Mouse (Mus musculus): ENCODE results near the gene Snx22.

Gene Snx22

DNA sequence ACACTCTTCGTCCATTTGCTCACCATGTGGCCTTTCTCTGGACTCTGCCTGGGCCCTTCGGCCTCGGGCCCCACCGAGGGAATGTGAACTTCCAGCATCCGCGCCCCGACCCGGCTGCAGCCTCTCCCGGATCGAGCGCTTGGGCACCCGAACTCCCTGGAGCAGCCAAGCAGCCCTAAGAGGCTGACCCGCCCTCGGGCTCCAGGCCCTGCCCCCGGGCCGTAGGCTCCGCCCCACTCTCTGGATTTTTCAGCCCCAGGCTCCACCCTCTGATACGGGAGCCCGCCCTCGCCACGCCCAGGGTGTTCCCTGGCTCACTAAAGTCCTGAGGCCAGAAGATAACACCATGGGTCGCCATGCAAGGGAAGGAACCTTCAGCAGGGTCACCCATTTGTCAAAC lies at the start of gene Snx22:
TSS of gene Snx22 (minus strand) at position 137 of the 400 bp plus-strand sequence.
- DNase-seq (ENCODE audit: extremely low read depth, low read depth), result peak; percentile 82

DNA sequence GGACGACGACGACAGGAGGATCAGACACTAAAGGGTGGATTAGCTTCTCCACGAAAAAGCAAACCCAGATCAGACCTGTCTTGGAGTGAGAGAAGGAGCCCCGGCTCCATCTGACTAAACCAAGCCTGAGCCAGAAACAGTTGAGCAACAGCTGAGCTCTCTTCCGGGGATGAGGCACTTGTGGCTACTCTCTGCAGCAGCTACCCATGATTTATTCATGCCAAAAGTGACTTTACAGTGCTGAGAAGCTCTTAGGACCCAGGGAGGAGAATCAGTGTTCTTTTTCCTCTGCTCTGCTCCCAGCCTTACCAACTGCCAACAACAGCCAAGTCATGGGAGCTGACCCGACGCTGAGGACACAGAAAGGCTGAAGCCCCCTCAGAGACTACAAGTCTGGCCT lies 47.4 kb upstream of the Snx22 start:
- DNase-seq (ENCODE audit: extremely low read depth, low read depth), result no peak

GRCm38 (mm10) chr9:66114341-66114740 lies 44.8 kb upstream of the Snx22 start:
- no peak for DNase-seq (ENCODE audit: extremely low read depth, low read depth)

DNA sequence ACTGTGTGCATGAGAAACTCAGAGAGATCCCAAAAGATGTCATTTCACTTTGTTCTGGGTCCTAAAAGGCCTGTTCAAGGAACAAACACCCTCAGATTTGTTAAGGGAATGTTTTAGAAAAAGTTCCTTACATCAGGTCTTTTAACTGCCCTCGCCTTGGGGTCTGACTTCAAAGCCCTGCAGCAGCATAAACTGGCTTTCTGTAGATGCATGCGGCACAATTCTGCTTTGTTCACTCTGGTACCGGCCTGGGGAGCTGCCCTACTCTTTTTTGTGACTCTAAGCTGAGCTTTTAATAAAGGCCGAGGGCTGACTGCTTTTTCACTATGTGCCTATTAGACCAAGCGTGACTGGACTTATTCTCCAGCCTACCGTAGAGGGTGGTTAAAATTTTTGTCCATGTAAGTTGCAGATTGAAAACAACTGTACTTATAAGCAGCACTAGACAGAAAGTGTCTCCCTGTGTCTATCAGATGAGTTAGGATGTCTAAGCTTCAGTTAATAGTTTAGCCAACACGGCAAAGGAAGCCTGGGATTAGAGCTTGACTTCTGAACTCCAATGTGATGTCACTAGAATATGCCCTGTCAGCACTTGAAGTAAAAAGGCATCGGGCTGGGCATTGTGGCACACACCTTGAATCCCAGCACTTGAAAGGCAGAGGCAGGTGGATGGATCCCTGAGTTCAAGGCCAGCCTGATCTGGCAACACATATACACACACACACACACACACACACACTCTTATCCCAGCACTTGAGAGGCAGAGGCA lies 41.3 kb upstream of the Snx22 start:
- no peak for DNase-seq (ENCODE audit: extremely low read depth, low read depth)

GRCm38 (mm10) chr9:66110126-66110525 lies 40.6 kb upstream of the Snx22 start:
- no peak for DNase-seq (ENCODE audit: extremely low read depth, low read depth)

DNA sequence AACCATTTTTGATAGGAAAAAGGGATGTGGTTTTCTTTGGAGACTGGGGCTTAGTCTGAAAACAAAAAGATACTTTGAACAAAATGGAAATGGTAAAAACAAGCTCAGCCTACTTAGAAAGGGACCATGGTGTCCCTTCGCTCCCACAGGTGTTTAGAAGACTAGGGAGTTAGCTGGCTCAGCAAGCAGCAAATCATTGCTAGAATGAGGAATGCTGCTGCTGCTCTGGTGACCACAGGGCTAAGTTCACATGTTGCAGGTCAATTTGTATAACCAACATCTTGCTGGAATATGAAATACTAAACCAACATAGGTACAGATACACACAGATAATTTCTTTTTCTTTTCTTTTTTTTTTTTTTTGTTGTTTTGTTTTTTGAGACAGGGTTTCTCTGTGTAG lies 40.1 kb upstream of the Snx22 start:
- no peak for DNase-seq (ENCODE audit: extremely low read depth, low read depth)

- DNase-seq (ENCODE audit: extremely low read depth, low read depth), result no peak
These were observed 35.6 kb upstream of the Snx22 start for GRCm38 (mm10) chr9:66105168-66105567.

DNA sequence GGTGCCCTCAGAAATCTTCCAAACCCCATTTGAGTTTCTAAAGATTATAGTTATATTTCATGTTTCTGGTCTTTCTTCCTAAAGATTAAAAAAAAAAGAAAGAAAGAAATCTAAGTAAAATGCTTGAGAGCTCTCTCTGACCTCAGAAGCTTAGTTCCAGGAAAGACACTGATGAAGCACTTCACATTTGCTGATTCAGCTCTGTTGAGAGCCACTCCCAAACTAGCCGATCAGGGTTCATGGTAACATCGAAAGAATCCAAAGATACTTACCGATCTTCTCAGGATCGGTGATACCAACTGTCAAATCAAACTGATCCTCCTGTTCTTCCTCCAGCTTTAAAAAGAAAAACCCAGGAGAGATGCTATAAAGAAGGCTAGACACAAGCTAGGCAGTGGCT lies 35.1 kb upstream of the Snx22 start:
- no peak for DNase-seq (ENCODE audit: extremely low read depth, low read depth)

- no peak for DNase-seq (ENCODE audit: extremely low read depth, low read depth)
These were observed 33.1 kb upstream of the Snx22 start for GRCm38 (mm10) chr9:66102668-66103067.

- DNase-seq (ENCODE audit: extremely low read depth, low read depth), result no peak
These were observed 32.1 kb upstream of the Snx22 start for GRCm38 (mm10) chr9:66101577-66101976.

DNA sequence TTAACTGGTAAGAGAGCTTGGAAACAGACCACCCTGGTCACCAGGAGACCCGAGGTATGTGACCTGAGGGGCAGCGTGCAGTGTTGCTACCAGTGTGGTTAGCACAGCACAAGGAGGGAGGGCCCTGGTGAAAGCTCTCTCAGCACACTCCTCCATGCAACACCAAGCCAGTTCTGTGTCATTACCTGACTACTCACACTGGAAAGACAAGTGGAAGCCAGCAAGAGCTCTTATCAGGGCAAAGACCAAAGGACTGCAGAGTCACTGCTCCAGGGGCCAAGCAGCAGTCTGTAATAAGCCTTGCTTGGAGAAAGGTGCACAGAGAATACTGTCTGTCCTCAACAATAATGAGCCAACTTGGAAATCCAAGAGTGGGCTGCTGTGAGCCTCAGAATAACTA lies 23.1 kb upstream of the Snx22 start:
- no peak for DNase-seq (ENCODE audit: extremely low read depth, low read depth)

GRCm38 (mm10) chr9:66091327-66092231 lies 22.1 kb upstream of the Snx22 start:
- no peak for DNase-seq (ENCODE audit: extremely low read depth, low read depth)

GRCm38 (mm10) chr9:66090593-66091244 lies 21.2 kb upstream of the Snx22 start:
- no peak for DNase-seq (ENCODE audit: extremely low read depth, low read depth)

- peak; percentile 17 for DNase-seq (ENCODE audit: extremely low read depth, low read depth)
These were observed 18.9 kb upstream of the Snx22 start for GRCm38 (mm10) chr9:66088411-66088810.

- DNase-seq (ENCODE audit: extremely low read depth, low read depth), result no peak
These were observed 17.5 kb upstream of the Snx22 start for GRCm38 (mm10) chr9:66087062-66087461.

- no peak for DNase-seq (ENCODE audit: extremely low read depth, low read depth)
These were observed 14.7 kb upstream of the Snx22 start for GRCm38 (mm10) chr9:66084171-66084570.

DNA sequence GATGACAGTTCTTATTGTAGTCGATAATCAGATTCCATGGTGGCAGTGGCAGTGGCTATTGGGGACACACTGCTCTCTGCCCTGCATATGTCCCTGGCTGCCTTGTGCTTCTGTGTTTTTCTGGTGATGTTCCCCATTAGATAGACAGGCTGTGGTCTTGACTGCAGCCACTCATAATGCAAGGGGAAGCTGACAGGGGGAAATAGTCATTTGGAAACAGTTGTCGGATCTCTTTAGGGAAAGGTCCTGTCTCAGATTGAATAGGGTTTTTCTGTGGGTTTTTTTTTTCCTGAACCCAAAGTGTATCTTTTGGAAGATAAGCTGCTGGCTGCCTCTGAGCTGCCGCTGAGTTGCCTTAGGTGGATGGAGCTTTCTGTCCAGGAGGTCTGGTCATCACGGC lies 12.5 kb upstream of the Snx22 start:
- no peak for DNase-seq (ENCODE audit: extremely low read depth, low read depth)

DNA sequence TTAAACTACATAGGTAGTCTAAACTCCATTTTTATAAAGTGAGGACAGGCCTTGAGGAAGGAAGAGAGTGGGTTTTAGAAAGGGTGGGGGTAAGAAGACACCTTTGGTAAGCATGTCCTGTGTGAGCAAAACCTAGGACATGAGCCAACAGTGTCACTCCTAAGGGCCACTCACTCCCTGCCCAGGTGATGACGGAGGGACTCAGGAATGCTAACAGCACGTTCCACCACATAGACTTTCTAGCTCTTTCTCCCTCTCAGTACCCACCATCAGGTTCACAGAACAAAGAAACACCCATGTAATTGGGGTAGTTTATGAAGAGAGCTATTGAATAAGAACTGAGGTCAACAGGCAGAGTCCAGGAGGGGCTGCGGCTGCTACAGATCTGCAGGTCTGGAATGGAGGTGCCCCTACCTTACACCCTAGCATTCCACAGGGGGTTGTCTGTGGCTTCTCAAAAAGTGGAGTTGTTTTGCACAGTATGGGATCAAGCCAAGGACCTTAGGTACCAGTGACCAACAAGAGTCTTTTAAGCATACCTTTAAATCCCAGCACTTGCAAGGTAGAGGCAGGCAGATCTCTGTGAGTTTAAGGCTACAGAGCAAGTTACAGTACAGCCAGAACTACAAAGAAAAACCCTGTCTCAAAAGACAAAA lies 11.4 kb upstream of the Snx22 start:
- no peak for DNase-seq (ENCODE audit: extremely low read depth, low read depth)

DNA sequence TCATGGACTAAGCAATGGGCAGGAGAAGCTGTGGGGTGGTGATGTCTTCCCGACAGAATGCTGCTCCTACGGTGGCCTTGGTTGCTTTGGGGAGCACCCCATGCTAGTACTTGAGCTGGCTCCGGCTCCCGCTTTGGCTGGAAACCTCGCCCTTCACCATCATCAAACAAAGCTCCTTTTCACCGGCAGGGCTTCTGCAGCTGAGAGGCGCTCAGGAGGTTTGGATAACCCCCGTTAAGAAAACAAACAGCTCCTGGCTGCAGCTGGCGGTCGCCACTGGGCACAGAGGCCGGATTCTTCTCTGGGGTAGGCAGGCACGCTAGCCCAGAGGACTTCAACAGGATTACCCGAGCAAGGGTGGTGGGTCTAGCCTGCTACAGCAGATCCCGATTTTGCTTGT lies 9.0 kb upstream of the Snx22 start:
- no peak for DNase-seq (ENCODE audit: extremely low read depth, low read depth)

- DNase-seq (ENCODE audit: extremely low read depth, low read depth), result no peak
These were observed 8.6 kb upstream of the Snx22 start for GRCm38 (mm10) chr9:66078072-66078471.

GRCm38 (mm10) chr9:66072754-66073153 lies 3.2 kb upstream of the Snx22 start:
- no peak for DNase-seq (ENCODE audit: extremely low read depth, low read depth)

Data from MEL-GATA-1-ER (cell line).